Mouse (Mus musculus): ENCODE results near the gene Snrpb. TPM values are rescaled to one million over a fixed set of nuclear protein-coding genes. Genes with fewer than 3 reads are reported as not detected.

The Snrpb gene
- polyA plus RNA-seq, 1 experiment from 2014 or later = 941 TPM

GRCm38 (mm10) chr2:130166311-130167214 is 12.6 kb downstream of the Snrpb start:
- Histone ChIP-seq H3K27me3 (ENCODE audit: poor library complexity, severe bottlenecking) (no peaks in the 10 kb centered on the region), H3K4me1 (no peaks in the 10 kb centered on the region), H3K36me3 (replicated peaks) (peaks cover 72% of the 10 kb centered on the region), H3K9me3 (no peaks in the 10 kb centered on the region), H3K4me3 (no peak overlapping the region), H3K27ac (no peak overlapping the region)
- DNase-seq (ENCODE audit: extremely low spot score, low spot score) = no peak
- 72% methylated on average over 9 of the region's 9 CpGs for WGBS

DNA sequence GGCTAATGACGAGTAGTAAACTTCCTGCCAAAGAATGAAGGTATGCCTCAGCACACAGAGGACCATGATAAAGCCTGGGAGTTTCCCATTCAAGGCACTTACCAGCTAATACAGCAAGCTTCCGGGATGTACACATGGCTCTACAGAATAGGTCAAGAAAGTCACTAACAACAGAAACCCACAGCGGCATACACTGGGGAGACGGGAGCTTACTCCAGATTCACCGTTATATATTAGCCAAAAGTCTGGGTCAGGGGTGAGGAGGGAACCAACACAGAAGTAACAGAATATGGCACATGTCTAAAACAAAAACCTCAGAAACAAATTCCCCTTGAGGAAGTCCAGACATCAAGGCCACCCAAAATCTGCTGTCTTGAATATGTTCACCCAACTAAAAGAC is 16.5 kb downstream of the Snrpb start:
- 90% methylated on average over 5 of the region's 5 CpGs for WGBS
- no peak overlapping the region for H3K27ac ChIP-seq
- peaks cover 16% of the 10 kb centered on the region for H3K4me1 ChIP-seq
- no peak overlapping the region for H3K4me3 ChIP-seq
- no peak for DNase-seq (ENCODE audit: extremely low spot score, low spot score)
- H3K9me3 ChIP-seq = no peaks in the 10 kb centered on the region
- H3K27me3 ChIP-seq (ENCODE audit: poor library complexity, severe bottlenecking) = no peaks in the 10 kb centered on the region
- H3K36me3 ChIP-seq (replicated peaks) = peaks cover 35% of the 10 kb centered on the region

- H3K9me3 ChIP-seq = no peaks in the 10 kb centered on the region
- H3K36me3 ChIP-seq (replicated peaks) = no peaks in the 10 kb centered on the region
- peaks cover 21% of the 10 kb centered on the region for H3K4me1 ChIP-seq
- no peak for DNase-seq (ENCODE audit: extremely low spot score, low spot score)
- no peaks in the 10 kb centered on the region for H3K27me3 ChIP-seq (ENCODE audit: poor library complexity, severe bottlenecking)
- WGBS = 63% methylated on average over 4 of the region's 4 CpGs
- no peak overlapping the region for H3K4me3 ChIP-seq
- no peak overlapping the region for H3K27ac ChIP-seq
Observed at GRCm38 (mm10) chr2:130158088-130158437, 21.1 kb downstream of the Snrpb start.

- Histone ChIP-seq H3K9me3 (no peaks in the 10 kb centered on the region), H3K4me1 (peaks cover 21% of the 10 kb centered on the region), H3K4me3 (no peak overlapping the region), H3K27me3 (ENCODE audit: poor library complexity, severe bottlenecking) (no peaks in the 10 kb centered on the region), H3K36me3 (replicated peaks) (no peaks in the 10 kb centered on the region), H3K27ac (no peak overlapping the region)
- 65% methylated on average over 14 of the region's 14 CpGs for WGBS
- DNase-seq (ENCODE audit: extremely low spot score, low spot score) = no peak
Observed at GRCm38 (mm10) chr2:130157231-130158087, 21.7 kb downstream of the Snrpb start.

GRCm38 (mm10) chr2:130155851-130156250 is 23.4 kb downstream of the Snrpb start:
- DNase-seq (ENCODE audit: extremely low spot score, low spot score) = no peak
- Histone ChIP-seq H3K9me3 (no peaks in the 10 kb centered on the region), H3K36me3 (replicated peaks) (no peaks in the 10 kb centered on the region), H3K27ac (no peak overlapping the region), H3K4me1 (peaks cover 21% of the 10 kb centered on the region), H3K4me3 (no peak overlapping the region), H3K27me3 (ENCODE audit: poor library complexity, severe bottlenecking) (no peaks in the 10 kb centered on the region)

DNA sequence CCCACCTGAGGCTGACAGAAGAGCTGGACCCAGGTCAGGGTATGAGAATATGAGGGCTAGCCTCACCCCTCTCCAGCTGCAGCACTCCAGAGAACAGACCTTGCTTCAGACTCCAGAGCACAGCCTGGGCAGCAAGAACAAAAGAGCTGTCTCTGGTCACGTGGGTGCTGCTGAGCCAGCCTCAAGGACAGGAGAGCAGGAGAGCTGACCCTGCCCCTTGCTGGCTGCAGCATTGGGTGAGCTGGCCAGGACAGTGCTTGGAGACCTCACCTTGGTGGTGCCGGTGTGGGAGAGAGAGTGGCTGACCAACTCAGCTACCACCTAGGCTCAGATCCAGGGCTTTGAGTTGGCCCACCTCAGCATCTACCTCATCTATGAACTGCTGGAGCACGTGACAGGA is 24.0 kb downstream of the Snrpb start:
- WGBS = 66% methylated on average over 3 of the region's 3 CpGs
- Histone ChIP-seq H3K4me3 (no peak overlapping the region), H3K27me3 (ENCODE audit: poor library complexity, severe bottlenecking) (no peaks in the 10 kb centered on the region), H3K4me1 (peaks cover 15% of the 10 kb centered on the region), H3K27ac (no peak overlapping the region), H3K36me3 (replicated peaks) (no peaks in the 10 kb centered on the region), H3K9me3 (no peaks in the 10 kb centered on the region)
- DNase-seq (ENCODE audit: extremely low spot score, low spot score) = no peak

- no peak for DNase-seq (ENCODE audit: extremely low spot score, low spot score)
- Histone ChIP-seq H3K4me3 (no peak overlapping the region), H3K36me3 (replicated peaks) (no peaks in the 10 kb centered on the region), H3K27me3 (ENCODE audit: poor library complexity, severe bottlenecking) (no peaks in the 10 kb centered on the region), H3K27ac (no peak overlapping the region), H3K4me1 (no peaks in the 10 kb centered on the region), H3K9me3 (0 out of 2 replicates have a peak, but pooled peaks cover 4% of the 10 kb centered on the region)
- WGBS = 80% methylated on average over 5 of the region's 5 CpGs
Observed at GRCm38 (mm10) chr2:130146089-130146668, 33.0 kb downstream of the Snrpb start.

- no peaks in the 10 kb centered on the region for H3K36me3 ChIP-seq (replicated peaks)
- no peaks in the 10 kb centered on the region for H3K27me3 ChIP-seq (ENCODE audit: poor library complexity, severe bottlenecking)
- WGBS = 92% methylated on average over 23 of the region's 23 CpGs
- no peak for DNase-seq (ENCODE audit: extremely low spot score, low spot score)
- no peak overlapping the region for H3K4me3 ChIP-seq
- H3K27ac ChIP-seq = no peak overlapping the region
- H3K4me1 ChIP-seq = no peaks in the 10 kb centered on the region
- 0 out of 2 replicates have a peak, but pooled peaks cover 4% of the 10 kb centered on the region for H3K9me3 ChIP-seq
Observed at GRCm38 (mm10) chr2:130144703-130145324, 34.4 kb downstream of the Snrpb start.

GRCm38 (mm10) chr2:130143011-130143410 is 36.2 kb downstream of the Snrpb start:
- WGBS = 90% methylated on average over 8 of the region's 8 CpGs
- DNase-seq (ENCODE audit: extremely low spot score, low spot score) = no peak
- no peaks in the 10 kb centered on the region for H3K36me3 ChIP-seq (replicated peaks)
- no peak overlapping the region for H3K27ac ChIP-seq
- H3K4me1 ChIP-seq = no peaks in the 10 kb centered on the region
- H3K9me3 ChIP-seq = 0 out of 2 replicates have a peak, but pooled peaks cover 4% of the 10 kb centered on the region
- H3K4me3 ChIP-seq = no peak overlapping the region
- no peaks in the 10 kb centered on the region for H3K27me3 ChIP-seq (ENCODE audit: poor library complexity, severe bottlenecking)

DNA sequence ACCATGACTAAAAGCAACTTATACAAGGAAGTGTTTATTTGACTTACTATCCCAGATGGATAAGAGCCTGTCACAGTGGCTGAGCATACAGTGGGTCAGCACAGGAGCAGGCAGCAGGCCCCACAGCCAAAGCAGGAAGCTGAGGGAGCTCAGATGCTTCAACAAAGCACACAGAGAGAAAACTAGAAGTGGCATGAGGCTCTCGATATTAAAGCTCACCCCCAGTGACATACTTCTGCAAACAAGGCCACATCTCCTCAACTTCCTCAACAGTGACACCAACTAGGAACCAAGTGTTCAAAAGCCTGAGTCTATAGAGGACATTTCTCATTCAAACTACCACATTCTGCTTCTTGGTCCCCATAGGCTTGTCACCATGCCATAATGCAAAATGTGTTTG is 49.5 kb downstream of the Snrpb start:
- no peak overlapping the region for H3K27ac ChIP-seq
- WGBS = 83% methylated on average over 1 of the region's 1 CpGs
- DNase-seq (ENCODE audit: extremely low spot score, low spot score) = no peak
- peaks cover 12% of the 10 kb centered on the region for H3K4me1 ChIP-seq
- H3K4me3 ChIP-seq = no peak overlapping the region
- H3K36me3 ChIP-seq (replicated peaks) = no peaks in the 10 kb centered on the region
- no peaks in the 10 kb centered on the region for H3K27me3 ChIP-seq (ENCODE audit: poor library complexity, severe bottlenecking)
- no peaks in the 10 kb centered on the region for H3K9me3 ChIP-seq

- WGBS = 89% methylated on average over 1 of the region's 1 CpGs
- no peak overlapping the region for H3K27ac ChIP-seq
- no peak for DNase-seq (ENCODE audit: extremely low spot score, low spot score)
- peaks cover 12% of the 10 kb centered on the region for H3K4me1 ChIP-seq
- no peaks in the 10 kb centered on the region for H3K9me3 ChIP-seq
- no peaks in the 10 kb centered on the region for H3K36me3 ChIP-seq (replicated peaks)
- no peak overlapping the region for H3K4me3 ChIP-seq
- no peaks in the 10 kb centered on the region for H3K27me3 ChIP-seq (ENCODE audit: poor library complexity, severe bottlenecking)
Observed at GRCm38 (mm10) chr2:130126073-130126472, 53.1 kb downstream of the Snrpb start.

- Histone ChIP-seq H3K36me3 (replicated peaks) (no peaks in the 10 kb centered on the region), H3K4me1 (peaks cover 12% of the 10 kb centered on the region), H3K27me3 (ENCODE audit: poor library complexity, severe bottlenecking) (no peaks in the 10 kb centered on the region), H3K9me3 (no peaks in the 10 kb centered on the region), H3K27ac (no peak overlapping the region), H3K4me3 (no peak overlapping the region)
- no peak for DNase-seq (ENCODE audit: extremely low spot score, low spot score)
- 75% methylated on average over 6 of the region's 6 CpGs for WGBS
Observed at GRCm38 (mm10) chr2:130125279-130126059, 53.7 kb downstream of the Snrpb start.

Measured in forebrain, embryonic 10.5 days (tissue).